Mouse (Mus musculus) bone marrow macrophage, adult 2 months (primary cell): ENCODE measurements around the gene Adgrg6.

ENCODE experiments used
- CTCF ChIP-seq: IDR thresholded peaks from 2 replicates; pipeline ENCODE4 v1.5.1; 2012; ENCODE audit warnings: low read depth, mild to moderate bottlenecking, low read length, moderate library complexity
- POLR2A ChIP-seq: IDR thresholded peaks from 2 replicates; pipeline ENCODE4 v1.6.1; 2012; ENCODE audit warnings: mild to moderate bottlenecking, low read depth, low read length, borderline replicate concordance

DNA sequence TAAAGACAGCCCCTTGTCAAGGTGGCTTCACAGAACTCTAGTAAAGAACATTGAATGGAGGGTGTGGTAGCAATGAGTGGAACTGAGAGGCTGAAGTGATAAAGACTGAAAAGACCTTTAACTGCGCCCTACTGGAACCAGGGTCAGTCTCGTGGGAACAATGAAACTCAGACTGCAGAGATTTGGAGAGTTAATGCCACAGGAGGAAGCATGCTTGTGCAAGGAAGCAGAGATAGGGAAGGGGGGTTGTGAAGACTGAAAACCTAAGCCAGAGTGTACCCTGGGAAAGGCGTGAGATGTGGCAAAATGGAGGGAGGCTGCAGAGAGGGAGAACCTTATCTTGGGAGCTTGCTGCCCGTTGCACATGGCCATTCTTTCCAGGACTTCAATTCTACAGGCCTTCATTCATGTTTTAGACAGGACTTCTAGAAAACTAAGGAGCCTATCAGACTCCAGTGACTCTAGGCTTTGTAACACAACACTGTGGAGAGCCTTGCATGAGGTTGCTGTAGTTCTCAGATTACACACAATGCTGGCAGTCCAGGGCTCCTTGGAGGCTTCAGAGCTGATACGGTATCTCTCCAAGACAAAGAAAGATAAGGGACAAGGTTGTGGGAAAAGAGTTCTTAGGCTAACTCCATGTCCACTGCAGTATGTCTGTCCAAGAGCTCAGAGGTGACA, 85.1 kb downstream of the Adgrg6 start:
- TF ChIP-seq CTCF (no peak), POLR2A (no peak)
